Mouse (Mus musculus) limb, embryonic 14.5 days (tissue): ENCODE data around the gene Ftcd. TPM values are rescaled to one million over a fixed set of nuclear protein-coding genes. Genes with fewer than 3 reads are reported as not detected.

Experiments
- ATAC-seq: fragments of 200-750 bp; cut with Nextera tagmentation; 2 replicates; pipeline ENCODE4 v1.8.0; 2017; ENCODE audit warnings: low read depth, moderate number of reproducible peaks, moderate TSS enrichment; ENCODE audit not compliant: low FRiP score
- DNase-seq: peaks from one replicate; pipeline ENCODE4 v3.0.0-alpha.2; 2015; ENCODE audit warnings: low spot score
- H3K27ac ChIP-seq: fragments of 300-500 bp; sonication (generic); replicated peaks from 2 replicates; pipeline ENCODE4 v1.5.1; 2014; ENCODE audit warnings: low read depth, mild to moderate bottlenecking, low read length, moderate library complexity, mixed read lengths
- H3K27me3 ChIP-seq: fragments of 300-500 bp; sonication (generic); 2 replicates; pipeline ENCODE4 v1.6.1; 2014; ENCODE audit warnings: low read length, mixed read lengths; ENCODE audit not compliant: control insufficient read depth, insufficient read depth
- H3K36me3 ChIP-seq: fragments of 300-500 bp; sonication (generic); 2 replicates; pipeline ENCODE4 v1.6.1; 2014; ENCODE audit warnings: mild to moderate bottlenecking, low read length, moderate library complexity, mixed read lengths; ENCODE audit not compliant: control insufficient read depth, insufficient read depth
- H3K4me1 ChIP-seq: fragments of 300-500 bp; sonication (generic); 2 replicates; pipeline ENCODE4 v1.6.1; 2014; ENCODE audit warnings: antibody characterized with exemption, low read length, mixed read lengths; ENCODE audit not compliant: control insufficient read depth, insufficient read depth
- H3K4me2 ChIP-seq: fragments of 300-500 bp; sonication (generic); replicated peaks from 2 replicates; pipeline ENCODE4 v1.6.1; 2014; ENCODE audit warnings: low read depth, mild to moderate bottlenecking, low read length, moderate library complexity; ENCODE audit not compliant: severe bottlenecking
- H3K4me3 ChIP-seq: fragments of 300-500 bp; sonication (generic); replicated peaks from 2 replicates; pipeline ENCODE4 v1.5.1; 2014; ENCODE audit warnings: low read length
- H3K9ac ChIP-seq: fragments of 300-500 bp; sonication (generic); 2 replicates; pipeline ENCODE4 v1.6.1; 2014; ENCODE audit warnings: mild to moderate bottlenecking, low read depth, low read length, moderate library complexity; ENCODE audit not compliant: severe bottlenecking
- H3K9me3 ChIP-seq: fragments of 300-500 bp; sonication (generic); 2 replicates; pipeline ENCODE4 v1.6.1; 2016; ENCODE audit warnings: low read length; ENCODE audit not compliant: control insufficient read depth
- POLR2A ChIP-seq: fragments of 200-500 bp; IDR thresholded peaks from 2 replicates; pipeline ENCODE4 v1.8.0; 2012; ENCODE audit warnings: inconsistent platforms, mild to moderate bottlenecking, moderate library complexity, borderline replicate concordance; ENCODE audit not compliant: insufficient read depth, insufficient read length; ENCODE audit errors: extremely low read depth
- WGBS: fragments of 180-500 bp; shearing (Covaris S2); extraction: QIAGEN DNeasy Blood & Tissue Kit; methylation state at CpG from one replicate; pipeline ENCODE4 v1.1.7; 2014; 5-methylcytosine and 5-hydroxymethylcytosine counted together
- polyA plus RNA-seq, 2 experiments: library from polyadenylated mRNA; depleted of rRNA in 1 of 2; stranded (reverse) in 1 of 2; unstranded in 1 of 2; fragments of >200 nt; fragmentation: Nextera tagmentation in 1 of 2; extraction: Ambion mirVana in 1 of 2; gene quantifications; 2 replicates each; pipeline versions ENCODE4 v1.2.1 to v1.2.3; 2012 to 2014

Gene Ftcd
- polyA plus RNA-seq (2012; rRNA removed) (0.08 TPM in 2 replicates), polyA plus RNA-seq (2014; fragmentation: Nextera tagmentation; extraction: Ambion mirVana) (0.06 and 0.50 TPM in 2 replicates)

GRCm38 (mm10) chr10:76575374-76575773 lies at the start of gene Ftcd:
TSS of gene Ftcd (plus strand) at chr10:76575648.
- ATAC-seq (no peak), DNase-seq (no peak)
- no peak within 1 kb of the TSS for H3K27ac ChIP-seq
- no peaks in the 10 kb centered on the region for H3K36me3 ChIP-seq
- H3K4me3 ChIP-seq = no peak within 1 kb of the TSS
- 63% methylated on average over 3 of the region's 3 CpGs for WGBS
- no peaks in the 10 kb centered on the region for H3K9me3 ChIP-seq
- no peak within 1 kb of the TSS for H3K4me2 ChIP-seq
- TF ChIP-seq POLR2A = no peak
- H3K27me3 ChIP-seq = no peaks in the 10 kb centered on the region
- no peaks in the 10 kb centered on the region for H3K4me1 ChIP-seq
- no peak within 1 kb of the TSS for H3K9ac ChIP-seq

- Histone ChIP-seq H3K9ac (peak overlapping the region; percentile 49), H3K4me1 (peaks cover 3% of the 10 kb centered on the region; the same call in 1 of the 2 replicates), H3K27ac (0 out of 2 replicates have a peak overlapping the region, but pooled peaks have one; percentile 43), H3K4me3 (peak overlapping the region; percentile 50), H3K36me3 (peaks cover 16% of the 10 kb centered on the region), H3K27me3 (no peaks in the 10 kb centered on the region), H3K9me3 (no peaks in the 10 kb centered on the region), H3K4me2 (peak overlapping the region; percentile 85)
- WGBS = 3% methylated on average over 11 of the region's 11 CpGs
- DNase-seq = no peak
- no peak; the same call in 1 of the 2 replicates for ATAC-seq
- TF ChIP-seq POLR2A = no peak
Measured at GRCm38 (mm10) chr10:76530922-76531321, 44.5 kb upstream of the Ftcd start.

GRCm38 (mm10) chr10:76531375-76531774 lies 44.1 kb upstream of the Ftcd start, which contains the start of gene Lss:
TSS of gene Lss (plus strand) at chr10:76531588.
- peak; percentile 94 for DNase-seq
- Histone ChIP-seq H3K4me1 (peaks cover 3% of the 10 kb centered on the region; the same call in 1 of the 2 replicates), H3K9ac (peak within 1 kb of the TSS; percentile 54), H3K36me3 (peaks cover 20% of the 10 kb centered on the region), H3K4me2 (peak within 1 kb of the TSS; percentile 85), H3K27me3 (no peaks in the 10 kb centered on the region), H3K27ac (0 out of 2 replicates have a peak within 1 kb of the TSS, but pooled peaks have one; percentile 43), H3K4me3 (peak within 1 kb of the TSS; percentile 50), H3K9me3 (no peaks in the 10 kb centered on the region)
- WGBS = 1% methylated on average over 33 of the region's 37 CpGs
- ATAC-seq = peak; percentile 99
- TF ChIP-seq POLR2A = no peak

DNA sequence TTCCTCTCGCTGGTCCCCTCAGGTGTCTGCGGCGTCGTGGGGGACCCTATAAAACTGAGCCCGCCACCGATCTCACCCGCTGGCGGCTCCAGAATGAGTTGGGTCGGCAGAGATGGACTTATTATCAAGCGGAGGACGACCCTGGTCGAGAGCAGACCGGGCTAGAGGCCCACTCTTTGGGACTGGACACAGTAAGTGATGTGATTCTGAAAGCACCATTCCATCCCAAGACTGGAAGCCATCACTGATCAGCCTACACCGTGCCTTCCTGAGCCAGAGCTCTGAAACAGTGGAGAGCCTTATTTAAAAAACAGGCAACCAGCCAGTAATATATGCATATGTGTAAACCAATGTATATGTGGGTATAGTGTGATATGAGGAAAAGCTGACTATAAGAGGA lies 43.6 kb upstream of the Ftcd start:
- H3K36me3 ChIP-seq = peaks cover 23% of the 10 kb centered on the region
- WGBS = 2% methylated on average over 12 of the region's 14 CpGs
- peak overlapping the region; percentile 50 for H3K4me3 ChIP-seq
- no peaks in the 10 kb centered on the region for H3K27me3 ChIP-seq
- peak overlapping the region; percentile 54 for H3K9ac ChIP-seq
- peak overlapping the region; percentile 85 for H3K4me2 ChIP-seq
- H3K4me1 ChIP-seq = peaks cover 3% of the 10 kb centered on the region; the same call in 1 of the 2 replicates
- H3K27ac ChIP-seq = 0 out of 2 replicates have a peak overlapping the region, but pooled peaks have one; percentile 2
- ATAC-seq (0 out of 2 replicates have a peak, but pooled peaks have one; percentile 4), DNase-seq (no peak)
- no peaks in the 10 kb centered on the region for H3K9me3 ChIP-seq
- no peak for TF ChIP-seq POLR2A

DNA sequence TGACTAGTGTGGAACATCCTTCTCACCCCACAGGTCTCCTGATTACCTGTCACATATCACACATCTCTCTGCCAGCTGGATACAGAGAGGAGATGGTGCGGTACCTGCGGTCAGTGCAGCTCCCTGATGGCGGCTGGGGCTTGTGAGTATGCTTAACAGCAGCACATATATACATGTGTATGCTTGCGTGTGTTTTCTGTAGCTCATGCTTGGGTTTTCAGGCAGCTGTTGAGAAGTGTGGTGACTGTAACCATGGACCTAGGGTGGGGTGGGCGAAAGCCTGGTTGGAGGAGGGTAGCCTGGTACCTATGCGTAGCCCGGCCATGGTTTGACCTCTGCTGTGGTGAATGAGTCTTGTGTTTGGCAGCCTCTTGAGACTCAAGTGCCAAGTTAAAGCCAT lies 39.9 kb upstream of the Ftcd start:
- Histone ChIP-seq H3K4me3 (no peak overlapping the region), H3K36me3 (peaks cover 55% of the 10 kb centered on the region), H3K9me3 (no peaks in the 10 kb centered on the region), H3K4me2 (no peak overlapping the region), H3K27me3 (no peaks in the 10 kb centered on the region), H3K4me1 (peaks cover 3% of the 10 kb centered on the region; the same call in 1 of the 2 replicates), H3K9ac (no peak overlapping the region), H3K27ac (no peak overlapping the region)
- ATAC-seq (no peak), DNase-seq (no peak)
- over 99% methylated on average over 7 of the region's 7 CpGs for WGBS
- TF ChIP-seq POLR2A = no peak
